Mouse (Mus musculus): Measurements from ENCODE around the gene Notch1. TPM values are rescaled to one million over a fixed set of nuclear protein-coding genes. Genes with fewer than 3 reads are reported as not detected.

Notch1 gene
- total and polyA plus RNA-seq, 2 experiments: 6.2 to 9.7 TPM

- Histone ChIP-seq H3K36me3 (ENCODE audit: control insufficient read depth, insufficient read depth, low read length) (peaks cover 15% of the 10 kb centered on the region), H3K27ac (replicated peaks; ENCODE audit: insufficient read depth, low read depth, low read length) (peak within 1 kb of the TSS; percentile 93), H3K4me3 (ENCODE audit: insufficient read depth, low read depth, low read length) (peak within 1 kb of the TSS; percentile 94), H3K9ac (ENCODE audit: low read depth, low read length) (peak within 1 kb of the TSS; percentile 97), H3K27me3 (ENCODE audit: control insufficient read depth, insufficient read depth, low read length) (no peaks in the 10 kb centered on the region), H3K79me2 (ENCODE audit: control insufficient read depth, insufficient read depth, low read length) (peaks cover 38% of the 10 kb centered on the region; the same call in 1 of the 2 replicates), H3K4me1 (ENCODE audit: control insufficient read depth, insufficient read depth, low read length) (peaks cover 8% of the 10 kb centered on the region)
- under 1% methylated on average over 56 of the region's 61 CpGs for WGBS
- DNase-seq (ENCODE audit: extremely low read depth, low read depth, low spot score): peak; percentile 100
- TF ChIP-seq CTCF (IDR thresholded peaks at IDR 0.05; ENCODE audit: low read depth, low read length): no peak
- TF ChIP-seq POLR2A (IDR thresholded peaks at IDR 0.05; ENCODE audit: extremely low read depth, insufficient read depth, low read length): peak; percentile 87
Measured at GRCm38 (mm10) chr2:26444946-26445665, 71.4 kb downstream of the Notch1 start, which contains the start of gene Sec16a. Gene Sec16a, minus strand, starts transcription at chr2:26445216.

- no peak for TF ChIP-seq CTCF (IDR thresholded peaks at IDR 0.05; ENCODE audit: low read depth, low read length)
- TF ChIP-seq POLR2A (IDR thresholded peaks at IDR 0.05; ENCODE audit: extremely low read depth, insufficient read depth, low read length): no peak
- peak overlapping the region; percentile 94 for H3K4me3 ChIP-seq (ENCODE audit: insufficient read depth, low read depth, low read length)
- H3K27me3 ChIP-seq (ENCODE audit: control insufficient read depth, insufficient read depth, low read length): no peaks in the 10 kb centered on the region
- peak overlapping the region; percentile 97 for H3K9ac ChIP-seq (ENCODE audit: low read depth, low read length)
- peaks cover 12% of the 10 kb centered on the region for H3K4me1 ChIP-seq (ENCODE audit: control insufficient read depth, insufficient read depth, low read length)
- WGBS: under 1% methylated on average over 15 of the region's 15 CpGs
- H3K79me2 ChIP-seq (ENCODE audit: control insufficient read depth, insufficient read depth, low read length): peaks cover 43% of the 10 kb centered on the region; the same call in 1 of the 2 replicates
- peaks cover 21% of the 10 kb centered on the region for H3K36me3 ChIP-seq (ENCODE audit: control insufficient read depth, insufficient read depth, low read length)
- H3K27ac ChIP-seq (replicated peaks; ENCODE audit: insufficient read depth, low read depth, low read length): peak overlapping the region; percentile 93
- DNase-seq (ENCODE audit: extremely low read depth, low read depth, low spot score): peak; percentile 83
Measured at GRCm38 (mm10) chr2:26444368-26444767, 72.1 kb downstream of the Notch1 start.

DNA sequence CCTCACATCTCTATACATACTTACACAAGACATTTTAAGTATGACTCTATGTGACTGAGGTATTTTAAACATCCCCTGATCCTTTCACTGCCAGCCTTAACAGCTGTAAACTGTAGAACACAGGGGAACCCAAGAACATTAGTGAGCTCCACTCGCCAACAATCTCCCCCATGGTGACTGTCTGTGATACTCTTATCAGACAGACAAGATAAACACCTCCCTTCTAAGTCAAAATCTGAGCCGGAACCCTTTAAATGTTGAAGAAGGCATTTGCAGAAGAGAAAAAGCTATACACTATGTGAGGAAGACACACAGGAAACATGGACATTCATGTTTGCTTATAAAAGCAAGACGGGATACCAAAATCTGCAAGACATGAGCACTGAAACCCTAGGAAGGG is 72.6 kb downstream of the Notch1 start:
- peaks cover 43% of the 10 kb centered on the region; the same call in 1 of the 2 replicates for H3K79me2 ChIP-seq (ENCODE audit: control insufficient read depth, insufficient read depth, low read length)
- 4% methylated on average over 3 of the region's 3 CpGs for WGBS
- H3K27ac ChIP-seq (replicated peaks; ENCODE audit: insufficient read depth, low read depth, low read length): peak overlapping the region; percentile 93
- peak overlapping the region; percentile 94 for H3K4me3 ChIP-seq (ENCODE audit: insufficient read depth, low read depth, low read length)
- peaks cover 14% of the 10 kb centered on the region for H3K4me1 ChIP-seq (ENCODE audit: control insufficient read depth, insufficient read depth, low read length)
- DNase-seq (ENCODE audit: extremely low read depth, low read depth, low spot score): no peak
- H3K36me3 ChIP-seq (ENCODE audit: control insufficient read depth, insufficient read depth, low read length): peaks cover 23% of the 10 kb centered on the region
- no peaks in the 10 kb centered on the region for H3K27me3 ChIP-seq (ENCODE audit: control insufficient read depth, insufficient read depth, low read length)
- TF ChIP-seq POLR2A (IDR thresholded peaks at IDR 0.05; ENCODE audit: extremely low read depth, insufficient read depth, low read length): no peak
- no peak for TF ChIP-seq CTCF (IDR thresholded peaks at IDR 0.05; ENCODE audit: low read depth, low read length)
- H3K9ac ChIP-seq (ENCODE audit: low read depth, low read length): peak overlapping the region; percentile 97

DNA sequence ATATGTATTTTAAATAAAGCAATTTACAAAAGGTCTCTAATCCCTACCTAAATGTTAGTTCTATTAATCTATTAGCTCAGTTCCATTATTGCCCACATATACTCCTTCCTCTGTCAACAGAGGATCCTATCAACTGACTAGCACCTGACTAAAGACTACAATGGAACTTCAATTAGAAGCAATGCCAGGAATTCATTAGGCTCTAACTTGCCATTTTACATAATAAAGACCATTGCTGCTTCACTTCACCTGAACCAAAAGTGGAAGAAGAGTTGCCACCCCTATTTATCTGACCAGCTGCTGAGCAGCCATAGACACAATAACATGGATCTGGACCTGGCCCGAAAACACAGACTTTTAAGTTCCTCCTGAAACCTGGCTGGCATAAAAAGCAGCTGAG is 73.6 kb downstream of the Notch1 start:
- no peak overlapping the region for H3K27ac ChIP-seq (replicated peaks; ENCODE audit: insufficient read depth, low read depth, low read length)
- H3K4me3 ChIP-seq (ENCODE audit: insufficient read depth, low read depth, low read length): no peak overlapping the region
- no peak for DNase-seq (ENCODE audit: extremely low read depth, low read depth, low spot score)
- H3K4me1 ChIP-seq (ENCODE audit: control insufficient read depth, insufficient read depth, low read length): peaks cover 21% of the 10 kb centered on the region
- WGBS: 37% methylated on average over 1 of the region's 1 CpGs
- H3K36me3 ChIP-seq (ENCODE audit: control insufficient read depth, insufficient read depth, low read length): peaks cover 28% of the 10 kb centered on the region
- H3K9ac ChIP-seq (ENCODE audit: low read depth, low read length): no peak overlapping the region
- H3K79me2 ChIP-seq (ENCODE audit: control insufficient read depth, insufficient read depth, low read length): peaks cover 44% of the 10 kb centered on the region; the same call in 1 of the 2 replicates
- no peaks in the 10 kb centered on the region for H3K27me3 ChIP-seq (ENCODE audit: control insufficient read depth, insufficient read depth, low read length)
- TF ChIP-seq CTCF (IDR thresholded peaks at IDR 0.05; ENCODE audit: low read depth, low read length) (no peak), POLR2A (IDR thresholded peaks at IDR 0.05; ENCODE audit: extremely low read depth, insufficient read depth, low read length) (no peak)

GRCm38 (mm10) chr2:26441688-26442087 is 74.8 kb downstream of the Notch1 start:
- Histone ChIP-seq H3K9ac (ENCODE audit: low read depth, low read length) (no peak overlapping the region), H3K27ac (replicated peaks; ENCODE audit: insufficient read depth, low read depth, low read length) (no peak overlapping the region), H3K27me3 (ENCODE audit: control insufficient read depth, insufficient read depth, low read length) (no peaks in the 10 kb centered on the region), H3K4me3 (ENCODE audit: insufficient read depth, low read depth, low read length) (no peak overlapping the region), H3K36me3 (ENCODE audit: control insufficient read depth, insufficient read depth, low read length) (peaks cover 30% of the 10 kb centered on the region), H3K4me1 (ENCODE audit: control insufficient read depth, insufficient read depth, low read length) (peaks cover 25% of the 10 kb centered on the region), H3K79me2 (ENCODE audit: control insufficient read depth, insufficient read depth, low read length) (peaks cover 34% of the 10 kb centered on the region; the same call in 1 of the 2 replicates)
- no peak for TF ChIP-seq CTCF (IDR thresholded peaks at IDR 0.05; ENCODE audit: low read depth, low read length)
- TF ChIP-seq POLR2A (IDR thresholded peaks at IDR 0.05; ENCODE audit: extremely low read depth, insufficient read depth, low read length): no peak
- 17% methylated on average over 5 of the region's 5 CpGs for WGBS
- DNase-seq (ENCODE audit: extremely low read depth, low read depth, low spot score): no peak

- Histone ChIP-seq H3K27me3 (ENCODE audit: control insufficient read depth, insufficient read depth, low read length) (no peaks in the 10 kb centered on the region), H3K4me3 (ENCODE audit: insufficient read depth, low read depth, low read length) (no peak overlapping the region), H3K27ac (replicated peaks; ENCODE audit: insufficient read depth, low read depth, low read length) (no peak overlapping the region), H3K36me3 (ENCODE audit: control insufficient read depth, insufficient read depth, low read length) (peaks cover 31% of the 10 kb centered on the region), H3K9ac (ENCODE audit: low read depth, low read length) (no peak overlapping the region), H3K79me2 (ENCODE audit: control insufficient read depth, insufficient read depth, low read length) (peaks cover 33% of the 10 kb centered on the region; the same call in 1 of the 2 replicates), H3K4me1 (ENCODE audit: control insufficient read depth, insufficient read depth, low read length) (peaks cover 24% of the 10 kb centered on the region)
- TF ChIP-seq CTCF (IDR thresholded peaks at IDR 0.05; ENCODE audit: low read depth, low read length): no peak
- no peak for TF ChIP-seq POLR2A (IDR thresholded peaks at IDR 0.05; ENCODE audit: extremely low read depth, insufficient read depth, low read length)
- WGBS: 92% methylated on average over 4 of the region's 4 CpGs
- DNase-seq (ENCODE audit: extremely low read depth, low read depth, low spot score): no peak
Measured at GRCm38 (mm10) chr2:26441261-26441660, 75.2 kb downstream of the Notch1 start.
